Mouse (Mus musculus) limb, embryonic 10.5 days (tissue): Measurements from ENCODE around the gene Stk38. TPM values are rescaled to one million over a fixed set of nuclear protein-coding genes. Genes with fewer than 3 reads are reported as not detected.

ENCODE experiments used
- DNase-seq: peaks from one replicate; pipeline ENCODE4 v3.0.0-alpha.2; 2017; ENCODE audit warnings: low spot score
- H3K27ac ChIP-seq: fragments of 300-500 bp; sonication (generic); 2 replicates; pipeline ENCODE4 v1.5.1; 2016; ENCODE audit warnings: mild to moderate bottlenecking
- H3K27me3 ChIP-seq: fragments of 300-500 bp; sonication (generic); 2 replicates; pipeline ENCODE4 v1.6.1; 2016; ENCODE audit warnings: low read depth, mild to moderate bottlenecking; ENCODE audit not compliant: poor library complexity, severe bottlenecking
- H3K36me3 ChIP-seq: fragments of 300-500 bp; sonication (generic); 2 replicates; pipeline ENCODE4 v1.6.1; 2016; ENCODE audit warnings: mild to moderate bottlenecking, moderate library complexity
- H3K4me1 ChIP-seq: fragments of 300-500 bp; sonication (generic); 2 replicates; pipeline ENCODE4 v1.6.1; 2016
- H3K4me3 ChIP-seq: fragments of 300-500 bp; sonication (generic); 2 replicates; pipeline ENCODE4 v1.5.1; 2016; ENCODE audit warnings: mild to moderate bottlenecking, moderate library complexity
- H3K9me3 ChIP-seq: fragments of 300-500 bp; sonication (generic); replicated peaks from 2 replicates; pipeline ENCODE4 v1.6.1; 2016; ENCODE audit warnings: mild to moderate bottlenecking
- WGBS: fragments of 180-500 bp; shearing (Covaris S2); methylation state at CpG from one replicate; pipeline ENCODE4 v1.1.7; 2016; 5-methylcytosine and 5-hydroxymethylcytosine counted together
- polyA plus RNA-seq: library from polyadenylated mRNA; unstranded; fragments of >200 nt; fragmentation: Nextera tagmentation; extraction: Ambion mirVana; gene quantifications from 2 replicates; pipeline ENCODE4 v1.2.1, GENCODE M21; 2016

The Stk38 gene
- polyA plus RNA-seq, 1 experiment from 2014 or later = 131 TPM

DNA sequence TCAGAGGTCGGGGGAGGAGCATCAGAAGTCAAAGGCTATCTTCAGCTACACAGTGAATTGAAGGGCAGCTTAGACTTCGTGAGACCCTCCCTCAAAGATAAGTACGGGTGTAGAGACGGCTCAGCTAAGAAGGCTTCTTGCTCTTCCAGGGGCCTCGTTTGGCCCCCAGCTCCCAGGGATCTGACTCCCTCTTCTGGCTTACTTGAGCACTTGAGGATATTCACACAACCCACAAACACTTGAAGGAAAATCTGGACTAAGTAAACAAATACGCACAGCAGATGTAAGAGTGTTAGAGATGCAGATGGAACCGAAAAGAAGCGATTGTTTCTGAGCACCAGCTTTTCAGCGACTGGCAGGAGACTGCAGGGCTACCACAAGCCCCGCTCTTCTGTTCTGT is 47.2 kb downstream of the Stk38 start:
- Histone ChIP-seq H3K27me3 (no peaks in the 10 kb centered on the region), H3K36me3 (peaks cover 96% of the 10 kb centered on the region), H3K9me3 (no peaks in the 10 kb centered on the region), H3K27ac (no peak overlapping the region), H3K4me1 (no peaks in the 10 kb centered on the region), H3K4me3 (no peak overlapping the region)
- 76% methylated on average over 10 of the region's 10 CpGs for WGBS
- DNase-seq = no peak

DNA sequence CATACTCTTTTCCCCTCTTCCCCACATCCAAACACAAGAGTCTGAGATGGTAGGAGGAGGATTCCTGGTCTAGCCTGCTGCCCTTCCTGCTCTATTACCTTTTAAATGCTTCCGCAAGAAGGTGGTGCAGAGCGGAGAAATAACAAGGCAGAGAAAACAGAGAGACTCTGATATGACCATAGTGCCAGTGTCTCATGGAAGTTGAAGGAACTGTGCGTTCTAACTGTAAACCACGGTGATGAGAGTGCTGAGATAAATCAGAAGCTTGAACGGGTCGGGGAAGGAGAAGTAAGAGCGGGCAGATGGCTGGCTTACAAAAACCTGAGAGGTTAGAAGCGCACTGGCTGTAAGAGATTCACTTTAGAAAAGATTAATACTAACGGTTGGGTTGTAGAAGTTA is 53.4 kb downstream of the Stk38 start:
- H3K4me1 ChIP-seq = peaks cover 18% of the 10 kb centered on the region
- peaks cover 47% of the 10 kb centered on the region for H3K36me3 ChIP-seq
- H3K9me3 ChIP-seq = peaks cover 3% of the 10 kb centered on the region; the same call in 1 of the 2 replicates
- no peak overlapping the region for H3K27ac ChIP-seq
- 95% methylated on average over 9 of the region's 9 CpGs for WGBS
- DNase-seq = no peak
- 0 out of 2 replicates have a peak overlapping the region, but pooled peaks have one; percentile 73 for H3K4me3 ChIP-seq
- H3K27me3 ChIP-seq = no peaks in the 10 kb centered on the region

DNA sequence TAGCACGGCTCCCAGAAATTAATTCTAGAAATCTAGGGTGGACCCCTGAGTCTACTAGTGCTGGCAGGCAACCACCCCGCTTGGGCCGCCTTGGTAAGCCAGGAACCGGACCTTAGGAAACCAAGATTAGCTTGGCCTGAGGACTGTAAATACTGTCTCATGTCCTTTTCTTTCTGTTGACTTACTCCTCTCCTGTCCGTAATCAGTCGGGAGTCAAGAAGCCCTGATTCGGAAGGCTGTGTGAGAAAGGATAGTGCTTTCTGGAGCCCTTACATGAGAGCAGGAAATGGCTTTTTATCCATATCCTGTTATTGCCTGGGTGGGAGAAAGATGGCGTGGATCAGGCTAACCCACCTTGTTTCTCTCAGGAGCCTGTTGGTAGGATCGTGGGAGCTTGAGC is 54.5 kb downstream of the Stk38 start:
- DNase-seq = peak; percentile 34
- WGBS = 39% methylated on average over 9 of the region's 9 CpGs

DNA sequence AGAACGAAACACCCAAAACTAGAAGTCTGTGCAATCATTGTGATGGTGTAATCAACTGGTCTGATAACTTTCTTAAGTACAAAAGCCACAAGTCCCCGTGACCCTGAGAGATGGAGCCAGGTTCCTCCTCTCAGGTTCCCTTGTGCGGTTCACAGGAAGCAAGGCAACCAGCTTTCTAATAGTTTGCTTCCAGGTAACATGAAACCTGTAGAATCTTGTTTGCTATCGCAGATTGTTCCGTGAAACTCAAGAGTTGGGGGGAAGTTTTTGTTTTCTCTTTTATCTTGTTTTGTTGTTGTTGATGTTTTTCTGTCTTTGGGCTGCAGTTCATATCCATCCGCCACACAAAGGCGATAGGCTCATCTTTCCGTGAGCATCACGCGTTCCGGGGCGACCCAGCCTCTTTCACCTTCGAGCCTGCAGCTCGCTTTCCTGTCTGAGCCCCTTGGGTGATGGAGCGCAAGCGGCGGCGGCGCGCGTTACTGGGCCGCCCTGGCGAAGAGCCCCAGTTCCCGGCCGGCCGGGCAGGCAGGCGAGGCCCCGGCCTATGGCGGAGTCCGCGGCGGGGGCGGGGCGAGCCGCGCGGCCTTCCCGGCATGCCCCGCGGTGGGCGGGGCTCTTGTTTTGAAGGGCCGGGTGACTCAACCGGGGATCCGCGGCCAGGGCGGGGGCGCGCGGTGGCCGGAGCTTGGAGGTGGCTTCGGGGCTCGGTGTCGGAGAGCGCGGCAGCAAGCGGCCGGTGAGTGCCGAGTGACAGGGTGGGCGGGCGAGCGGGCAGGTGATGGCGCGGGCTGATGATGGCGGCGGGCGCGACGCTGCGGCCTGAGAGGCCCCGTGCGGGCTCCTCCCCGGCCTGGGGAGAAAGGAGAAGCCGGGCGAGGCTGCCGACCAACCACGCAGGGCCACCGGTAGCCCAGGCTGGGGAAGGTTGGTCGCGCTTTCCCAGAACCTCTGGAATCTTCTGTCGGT is 55.7 kb downstream of the Stk38 start, which contains the start of gene Kctd20:
Kctd20 (plus strand) TSS at position 120 of the 969 bp plus-strand sequence.
- DNase-seq = peak; percentile 96
- H3K36me3 ChIP-seq = peaks cover 27% of the 10 kb centered on the region
- peak within 1 kb of the TSS; percentile 98 for H3K27ac ChIP-seq
- peaks cover 3% of the 10 kb centered on the region; the same call in 1 of the 2 replicates for H3K9me3 ChIP-seq
- H3K4me1 ChIP-seq = peaks cover 18% of the 10 kb centered on the region
- H3K27me3 ChIP-seq = no peaks in the 10 kb centered on the region
- WGBS = under 1% methylated on average over 76 of the region's 80 CpGs
- H3K4me3 ChIP-seq = peak within 1 kb of the TSS; percentile 73

More for the DNA sequence above, 54.5 kb downstream of the Stk38 start:
- Histone ChIP-seq H3K27ac (peak overlapping the region; percentile 98), H3K4me1 (peaks cover 18% of the 10 kb centered on the region), H3K36me3 (peaks cover 35% of the 10 kb centered on the region), H3K4me3 (peak overlapping the region; percentile 73), H3K27me3 (no peaks in the 10 kb centered on the region), H3K9me3 (peaks cover 3% of the 10 kb centered on the region; the same call in 1 of the 2 replicates)

DNA sequence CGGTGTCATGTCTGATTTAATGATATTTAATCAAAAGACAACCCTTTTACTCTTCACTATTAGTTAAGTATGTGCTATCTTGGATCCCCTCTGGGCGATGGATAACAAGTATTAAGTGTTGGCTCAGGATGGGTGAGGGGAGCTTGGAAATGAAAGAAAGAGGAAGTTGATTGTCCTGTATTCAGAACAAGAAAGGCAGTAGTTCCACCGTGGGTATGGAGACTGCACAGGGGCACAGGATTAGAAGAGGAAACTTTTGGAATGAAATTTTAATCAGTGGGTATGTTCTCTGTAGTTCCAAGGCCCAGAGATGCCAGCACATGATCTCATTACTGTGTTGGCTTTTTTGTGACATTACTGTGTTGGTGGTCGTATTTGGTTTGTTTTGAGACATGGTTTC is 57.0 kb downstream of the Stk38 start:
- Histone ChIP-seq H3K27me3 (no peaks in the 10 kb centered on the region), H3K27ac (no peak overlapping the region), H3K4me1 (peaks cover 18% of the 10 kb centered on the region), H3K9me3 (peaks cover 3% of the 10 kb centered on the region; the same call in 1 of the 2 replicates), H3K4me3 (no peak overlapping the region), H3K36me3 (peaks cover 13% of the 10 kb centered on the region)
- WGBS = 78% methylated on average over 4 of the region's 4 CpGs
- DNase-seq = no peak

DNA sequence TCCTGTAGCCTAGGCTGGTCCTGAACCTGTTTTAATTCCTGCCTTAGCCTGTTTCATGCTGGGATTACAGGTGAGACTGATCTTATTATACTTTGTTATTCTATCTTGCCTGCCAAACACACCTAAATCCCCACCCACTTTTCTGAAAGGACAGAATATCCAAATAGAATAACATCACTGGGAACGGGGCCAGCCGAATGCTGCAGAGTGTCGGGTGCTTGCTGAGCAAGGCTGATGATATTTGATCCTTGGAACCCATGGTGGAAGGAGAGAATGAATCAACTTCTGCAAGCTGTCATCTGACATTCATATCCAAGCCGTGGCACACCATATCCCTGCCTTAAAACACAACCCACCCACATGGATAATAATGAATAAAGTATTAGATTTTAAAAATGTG is 59.1 kb downstream of the Stk38 start:
- no peak overlapping the region for H3K4me3 ChIP-seq
- H3K4me1 ChIP-seq = peaks cover 14% of the 10 kb centered on the region
- H3K27me3 ChIP-seq = no peaks in the 10 kb centered on the region
- no peak for DNase-seq
- H3K36me3 ChIP-seq = no peaks in the 10 kb centered on the region
- no peak overlapping the region for H3K27ac ChIP-seq
- 86% methylated on average over 4 of the region's 4 CpGs for WGBS
- H3K9me3 ChIP-seq = no peaks in the 10 kb centered on the region

DNA sequence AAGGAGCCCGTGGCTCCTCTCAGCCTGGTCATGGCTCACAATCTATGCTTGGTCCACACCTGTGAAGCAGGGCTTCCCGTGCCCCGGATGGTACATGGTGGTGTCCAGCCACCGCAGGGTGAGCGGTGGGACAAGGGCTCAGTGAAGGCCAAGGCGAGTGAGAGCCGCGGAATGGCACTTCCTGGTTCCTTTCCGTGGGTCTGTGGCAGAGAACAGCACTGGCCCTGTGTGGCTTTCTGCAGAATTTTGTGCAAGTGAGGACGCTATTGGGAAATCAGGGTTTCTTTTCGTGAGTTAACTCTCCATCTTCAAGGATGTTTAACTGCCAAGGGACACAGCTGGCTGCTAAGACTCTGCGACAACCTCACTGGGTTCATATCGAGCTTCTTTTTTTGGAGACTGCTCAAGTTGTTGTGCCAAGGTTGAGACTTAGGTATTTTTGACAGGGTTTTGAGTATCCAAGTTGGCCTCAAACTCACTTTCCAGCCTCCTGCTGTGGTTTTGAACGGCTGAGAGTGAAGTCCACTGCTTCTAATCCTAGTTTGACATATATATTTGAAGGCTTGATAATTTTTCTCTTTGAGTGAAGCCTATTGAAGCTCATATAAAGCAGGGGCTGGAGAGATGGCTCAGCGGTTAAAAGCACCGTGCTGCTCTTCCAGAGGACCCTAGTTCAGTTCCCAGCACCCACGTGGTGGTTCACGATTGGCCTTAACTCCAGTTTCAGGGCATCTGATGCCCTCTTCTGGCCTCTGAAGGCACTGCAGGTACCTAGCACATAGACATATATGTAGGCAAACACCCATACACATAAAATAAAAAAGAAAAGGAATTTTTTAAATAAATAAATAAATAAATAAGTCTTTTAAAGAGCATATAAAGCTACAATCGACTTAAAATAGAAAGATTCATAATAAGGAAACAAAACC is 60.5 kb downstream of the Stk38 start:
- no peak overlapping the region for H3K27ac ChIP-seq
- no peak overlapping the region for H3K4me3 ChIP-seq
- peaks cover 8% of the 10 kb centered on the region for H3K4me1 ChIP-seq
- no peak for DNase-seq
- H3K9me3 ChIP-seq = no peaks in the 10 kb centered on the region
- H3K36me3 ChIP-seq = no peaks in the 10 kb centered on the region
- H3K27me3 ChIP-seq = no peaks in the 10 kb centered on the region
- 92% methylated on average over 19 of the region's 19 CpGs for WGBS

DNA sequence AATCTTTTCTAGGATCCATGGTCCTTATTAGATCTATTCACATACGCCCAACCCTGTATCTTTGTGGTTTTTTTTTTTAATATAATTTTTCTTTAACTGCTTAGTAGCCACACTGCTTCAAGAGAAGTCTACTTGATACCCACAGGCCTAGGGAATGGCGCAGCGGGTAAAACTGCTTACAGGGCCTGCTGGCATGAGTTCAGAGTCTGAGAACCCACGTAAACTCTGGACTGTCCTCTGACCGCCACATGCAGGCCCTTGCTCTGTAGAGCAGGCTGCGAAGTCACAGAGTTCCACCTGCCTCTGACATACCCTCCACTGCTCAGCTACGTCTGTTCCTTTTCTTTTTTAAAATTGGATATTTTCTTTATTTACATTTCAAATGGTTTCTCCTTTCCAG is 63.3 kb downstream of the Stk38 start:
- Histone ChIP-seq H3K27me3 (no peaks in the 10 kb centered on the region), H3K27ac (no peak overlapping the region), H3K9me3 (no peaks in the 10 kb centered on the region), H3K4me1 (no peaks in the 10 kb centered on the region), H3K4me3 (no peak overlapping the region), H3K36me3 (no peaks in the 10 kb centered on the region)
- DNase-seq = no peak
- 95% methylated on average over 7 of the region's 7 CpGs for WGBS

DNA sequence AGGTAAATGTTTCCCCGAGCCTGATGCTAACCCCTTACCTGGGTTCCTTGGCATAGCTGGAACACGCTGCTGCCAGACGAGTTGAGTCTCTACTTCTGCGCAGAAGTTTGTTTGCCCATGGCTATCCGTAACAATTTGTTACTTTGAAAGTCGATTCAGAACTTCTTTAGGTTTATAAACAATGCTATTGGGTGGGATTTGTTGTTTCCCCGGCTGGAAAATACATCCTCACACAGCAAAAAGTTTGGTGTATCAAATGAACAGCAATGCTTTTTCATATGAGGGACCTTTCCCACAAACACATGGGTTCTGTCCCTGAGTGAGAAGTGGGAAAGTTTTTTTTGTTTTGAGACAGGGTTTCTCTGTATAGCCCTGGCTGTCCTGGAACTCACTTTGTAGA is 64.1 kb downstream of the Stk38 start, which contains the start of gene Pxt1:
Pxt1 (minus strand) TSS at position 101 of the 400 bp plus-strand sequence.
- whole genome bisulfite sequencing = 92% methylated on average over 7 of the region's 7 CpGs

DNA sequence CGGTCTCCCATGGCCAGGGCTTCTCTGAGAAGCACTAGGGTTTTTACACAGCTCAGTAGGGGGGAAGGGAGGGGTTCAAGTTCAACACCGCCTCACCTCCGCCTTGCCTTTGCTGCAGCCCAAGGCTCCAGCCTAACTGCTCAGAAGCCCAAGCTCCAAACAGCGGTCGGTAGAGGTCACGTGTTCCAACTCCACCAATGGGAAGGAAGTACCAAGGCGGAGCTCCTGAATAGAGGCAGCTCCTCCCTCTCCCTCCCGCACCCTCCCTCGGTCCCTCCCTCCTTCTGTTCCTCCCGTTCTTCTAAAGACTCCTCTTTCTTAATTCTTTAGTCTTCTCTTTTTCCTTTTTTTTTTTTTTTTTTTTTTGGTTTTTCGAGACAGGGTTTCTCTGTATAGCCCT is 65.7 kb downstream of the Stk38 start:
- Histone ChIP-seq H3K36me3 (no peaks in the 10 kb centered on the region), H3K9me3 (no peaks in the 10 kb centered on the region), H3K27ac (no peak overlapping the region), H3K4me1 (no peaks in the 10 kb centered on the region), H3K4me3 (no peak overlapping the region), H3K27me3 (no peaks in the 10 kb centered on the region)
- DNase-seq = no peak
- 76% methylated on average over 10 of the region's 11 CpGs for WGBS

More for the DNA sequence above, 64.1 kb downstream of the Stk38 start, which contains the start of gene Pxt1:
- no peaks in the 10 kb centered on the region for H3K27me3 ChIP-seq
- H3K4me3 ChIP-seq = no peak within 1 kb of the TSS
- H3K27ac ChIP-seq = no peak within 1 kb of the TSS
- no peaks in the 10 kb centered on the region for H3K36me3 ChIP-seq
- no peaks in the 10 kb centered on the region for H3K9me3 ChIP-seq
- DNase-seq = no peak
- H3K4me1 ChIP-seq = no peaks in the 10 kb centered on the region

DNA sequence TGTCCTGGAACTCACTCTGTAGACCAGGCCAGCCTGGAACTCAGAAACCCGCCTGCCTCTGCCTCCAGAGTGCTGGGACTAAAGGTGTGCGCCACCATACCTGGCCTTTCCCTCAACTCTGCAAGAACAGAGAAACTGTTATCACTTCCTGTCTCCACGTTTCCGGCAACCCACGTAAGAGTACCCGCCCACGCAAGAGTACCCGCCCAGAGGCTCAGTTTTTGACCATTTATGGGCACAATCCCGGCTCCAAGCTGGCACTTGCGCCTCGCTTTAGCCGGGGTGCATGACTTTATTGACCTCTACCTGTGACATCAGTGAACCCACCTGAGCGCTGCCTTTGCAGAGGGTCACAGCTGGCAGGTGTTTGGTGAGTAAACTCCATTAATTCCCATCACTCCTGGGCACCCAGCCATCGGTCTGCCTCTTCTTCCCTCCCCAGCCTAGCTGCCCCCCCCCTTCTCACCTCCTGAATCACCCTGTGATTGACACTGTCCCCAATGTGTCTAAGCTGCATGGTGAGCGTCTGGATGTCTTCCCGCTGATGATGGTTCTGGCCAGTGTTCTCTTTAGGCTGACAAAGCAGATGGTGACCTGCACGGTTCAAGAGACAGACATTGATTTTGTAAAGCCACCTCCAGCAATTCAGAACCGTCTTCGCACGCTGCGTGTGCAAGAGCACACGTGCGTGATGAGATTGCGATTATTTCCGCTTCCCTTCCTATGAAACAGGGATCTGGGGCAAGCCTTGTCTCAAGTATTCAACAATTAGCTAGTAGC is 66.8 kb downstream of the Stk38 start:
- WGBS = 96% methylated on average over 25 of the region's 25 CpGs
- no peaks in the 10 kb centered on the region for H3K9me3 ChIP-seq
- no peaks in the 10 kb centered on the region for H3K4me1 ChIP-seq
- no peaks in the 10 kb centered on the region for H3K27me3 ChIP-seq
- DNase-seq = no peak
- H3K27ac ChIP-seq = no peak overlapping the region
- no peaks in the 10 kb centered on the region for H3K36me3 ChIP-seq
- no peak overlapping the region for H3K4me3 ChIP-seq
